In genomic region chr16:24022605-24023004, GRCm38 (mm10) we compare ENCODE assay signal across 47 mouse cellular contexts. TPM values are rescaled to one million over a fixed set of nuclear protein-coding genes. Genes with fewer than 3 reads are reported as not detected.
"Had no signal": no experiment of that assay in that cellular context is flagged by ENCODE, and none has a peak within 500 bp of the region (broad histone marks: within the 10 kb centered on the region; RNA-seq: fewer than 3 reads in every experiment).

No protein-coding gene starts in this region.

- DNase-seq: left cerebral cortex, postnatal 4 days; liver; liver, embryonic 13.5 days; liver, postnatal 0 days; lung, adult 18-20 months; lung, adult 2 months; lung, embryonic 14.5 days; lung, postnatal 10 days; lung, postnatal 14 days; lung, postnatal 36 days; lung, postnatal 4 days; midbrain, embryonic 14.5 days had no signal

- H3K4me2 ChIP-seq: limb, embryonic 12.5 days; limb, embryonic 13.5 days; limb, embryonic 15.5 days; liver, embryonic 11.5 days; liver, embryonic 12.5 days; liver, embryonic 13.5 days; liver, embryonic 15.5 days; lung, embryonic 14.5 days; lung, embryonic 15.5 days; midbrain, embryonic 11.5 days; midbrain, embryonic 12.5 days; midbrain, embryonic 13.5 days; midbrain, embryonic 15.5 days; neural tube, embryonic 12.5 days had no signal

- H3K9ac ChIP-seq: limb, embryonic 12.5 days; limb, embryonic 13.5 days; limb, embryonic 15.5 days; liver, embryonic 12.5 days; liver, embryonic 13.5 days; liver, embryonic 14.5 days; liver, embryonic 15.5 days; liver, postnatal 0 days; lung, embryonic 14.5 days; lung, embryonic 15.5 days; midbrain, embryonic 12.5 days; midbrain, embryonic 13.5 days; midbrain, embryonic 15.5 days; neural tube, embryonic 12.5 days had no signal

- H3K4me3 ChIP-seq: limb, embryonic 10.5 days; limb, embryonic 12.5 days; limb, embryonic 13.5 days; limb, embryonic 15.5 days; liver, embryonic 12.5 days; liver, embryonic 13.5 days; liver, embryonic 15.5 days; lung, embryonic 15.5 days; megakaryocyte, embryonic 14.5 days; midbrain, embryonic 10.5 days; midbrain, embryonic 12.5 days; midbrain, embryonic 13.5 days; midbrain, embryonic 15.5 days; myocyte; neural tube, embryonic 12.5 days had no signal

- H3K27ac ChIP-seq: limb, embryonic 10.5 days; limb, embryonic 12.5 days; limb, embryonic 13.5 days; limb, embryonic 15.5 days; liver, embryonic 12.5 days; liver, embryonic 13.5 days; liver, embryonic 14.5 days; liver, embryonic 15.5 days; lung, embryonic 15.5 days; macrophage; midbrain, embryonic 10.5 days; midbrain, embryonic 12.5 days; midbrain, embryonic 13.5 days; midbrain, embryonic 15.5 days; neural tube, embryonic 12.5 days had no signal

- H3K4me1 ChIP-seq: limb, embryonic 10.5 days; limb, embryonic 12.5 days; limb, embryonic 13.5 days; limb, embryonic 15.5 days; liver, embryonic 12.5 days; lung, embryonic 15.5 days; megakaryocyte, embryonic 14.5 days; midbrain, embryonic 10.5 days; midbrain, embryonic 12.5 days; midbrain, embryonic 13.5 days; midbrain, embryonic 15.5 days; neural tube, embryonic 12.5 days had no signal

- H3K36me3 ChIP-seq: limb, embryonic 10.5 days; limb, embryonic 12.5 days; limb, embryonic 13.5 days; limb, embryonic 15.5 days; liver, embryonic 12.5 days; liver, embryonic 13.5 days; liver, embryonic 15.5 days; lung, embryonic 15.5 days; midbrain, embryonic 10.5 days; midbrain, embryonic 12.5 days; midbrain, embryonic 13.5 days; midbrain, embryonic 15.5 days; neural tube, embryonic 12.5 days had no signal

- ATAC-seq: liver, embryonic 12.5 days; liver, postnatal 0 days; lung, postnatal 0 days; midbrain, embryonic 13.5 days; midbrain, embryonic 15.5 days; midbrain, embryonic 16.5 days had no signal

- H3K27me3 ChIP-seq: limb, embryonic 12.5 days; limb, embryonic 13.5 days; limb, embryonic 15.5 days; liver, embryonic 12.5 days; liver, embryonic 13.5 days; liver, embryonic 15.5 days; lung, embryonic 15.5 days; midbrain, embryonic 12.5 days; midbrain, embryonic 13.5 days; midbrain, embryonic 15.5 days; neural tube, embryonic 12.5 days had no signal

- H3K9me3 ChIP-seq: limb, embryonic 10.5 days; limb, embryonic 12.5 days; limb, embryonic 13.5 days; limb, embryonic 15.5 days; liver, embryonic 12.5 days; liver, embryonic 13.5 days; liver, embryonic 15.5 days; lung, embryonic 15.5 days; megakaryocyte, embryonic 14.5 days; midbrain, embryonic 10.5 days; midbrain, embryonic 12.5 days; midbrain, embryonic 13.5 days; midbrain, embryonic 15.5 days; neural tube, embryonic 12.5 days had no signal

RNA-seq across cellular contexts. Expression of gene Gm37419, which starts 34.3 kb away (rescaled TPM):
- total RNA-seq: left cerebral cortex, adult 8-10 months; left cerebral cortex, postnatal 10 days; left cerebral cortex, postnatal 14 days; left cerebral cortex, postnatal 25 days; left cerebral cortex, postnatal 36 days; left cerebral cortex, postnatal 4 days; liver, adult 2 months; megakaryocyte, adult 5-6 weeks; megakaryocyte-erythroid progenitor cell, adult 5-6 weeks; midbrain, postnatal 0 days; monocyte, adult 5-6 weeks had no signal
- polyA plus RNA-seq: limb, embryonic 10.5 days; limb, embryonic 11.5 days; limb, embryonic 12.5 days; limb, embryonic 13.5 days; limb, embryonic 14.5 days; limb, embryonic 15.5 days; liver, adult 2 months; liver, embryonic 11.5 days; liver, embryonic 12.5 days; liver, embryonic 13.5 days; liver, embryonic 14.5 days; liver, embryonic 15.5 days; liver, embryonic 16.5 days; liver, postnatal 0 days; lung, adult 2 months; lung, embryonic 14.5 days; lung, embryonic 15.5 days; lung, embryonic 16.5 days; lung, postnatal 0 days; macrophage; midbrain, embryonic 10.5 days; midbrain, embryonic 11.5 days; midbrain, embryonic 12.5 days; midbrain, embryonic 13.5 days; midbrain, embryonic 14.5 days; midbrain, embryonic 15.5 days; midbrain, embryonic 16.5 days; midbrain, postnatal 0 days; myocyte; neural tube, embryonic 11.5 days; neural tube, embryonic 12.5 days had no signal
